Mouse (Mus musculus) left cerebral cortex, postnatal 36 days (tissue): ENCODE results near the gene Slc25a51. TPM values are rescaled to one million over a fixed set of nuclear protein-coding genes. Genes with fewer than 3 reads are reported as not detected.

Experiments used
- microRNA-seq: library from miRNA; unstranded; fragments of <30 nt; microRNA quantifications from one replicate; pipeline ENCODE4 v1.2.0, GENCODE M21; 2022
- total RNA-seq, 2 experiments: library from RNA; stranded (reverse); gene quantifications; 2 replicates each; pipeline ENCODE4 v1.2.3; 2021

Gene Slc25a51
- total RNA-seq, 2 experiments from 2014 or later, result 117 to 118 TPM

Small RNA genes within 50 kb of the gene (microRNA-seq; reads per million reads assigned to microRNA genes)
- gene Gm25692, result not detected

Other genes with a start within 250 kb of the Slc25a51 start
- gene Frmpd1, start 223.9 kb downstream of the Slc25a51 start, total RNA-seq, result 10 to 100 TPM; 11.7 to 16.4 TPM
- gene Trmt10b, start 111.6 kb downstream of the Slc25a51 start, total RNA-seq, result 10 to 100 TPM; 15.0 to 17.8 TPM
- gene Dcaf10, start 66.7 kb downstream of the Slc25a51 start, total RNA-seq, result 10 to 100 TPM; 19.3 to 22.7 TPM
- gene Exosc3, start 66.0 kb downstream of the Slc25a51 start, total RNA-seq, result 10 to 100 TPM; 12.3 to 17.8 TPM
- gene Shb, start 123.7 kb upstream of the Slc25a51 start, total RNA-seq, result 10 to 100 TPM; 11.5 to 14.5 TPM